Mouse (Mus musculus) gastrocnemius, adult 18-20 months (tissue): ENCODE data around the gene Tasp1. TPM values are rescaled to one million over a fixed set of nuclear protein-coding genes. Genes with fewer than 3 reads are reported as not detected.
A peak's percentile ranks its signal among the peaks of the same experiment; 100 is the strongest.
"Not testable (repeated sequence)": the region's sequence is repeated elsewhere in the genome, so short reads cannot be mapped to it uniquely, and the experiment has no call there.

Source experiments
- DNase-seq: peaks from one replicate; pipeline ENCODE4 v3.0.0; 2021; ENCODE audit warnings: low spot score
- total RNA-seq, 2 experiments: library from RNA; stranded (reverse); gene quantifications; 2 replicates each; pipeline ENCODE4 v1.2.3; 2021

Gene Tasp1
- total RNA-seq, 2 experiments from 2014 or later = 5.2 TPM

GRCm38 (mm10) chr2:140058125-140058524 lies 8.5 kb downstream of the Tasp1 start:
- no peak for DNase-seq

GRCm38 (mm10) chr2:140051607-140052126 lies 14.9 kb downstream of the Tasp1 start:
- DNase-seq = no peak

GRCm38 (mm10) chr2:140042522-140043131 lies 24.0 kb downstream of the Tasp1 start:
- no peak for DNase-seq

- no peak for DNase-seq
Observed at GRCm38 (mm10) chr2:140042081-140042480, 24.5 kb downstream of the Tasp1 start.

GRCm38 (mm10) chr2:140037459-140037858 lies 29.1 kb downstream of the Tasp1 start:
- DNase-seq = no peak

- DNase-seq = no peak
Observed at GRCm38 (mm10) chr2:140036854-140037253, 29.8 kb downstream of the Tasp1 start.

- no peak for DNase-seq
Observed at GRCm38 (mm10) chr2:140024937-140025336, 41.7 kb downstream of the Tasp1 start.

- no peak for DNase-seq
Observed at GRCm38 (mm10) chr2:140007406-140007805, 59.2 kb downstream of the Tasp1 start.

- DNase-seq = no peak
Observed at GRCm38 (mm10) chr2:139998170-139998569, 68.4 kb downstream of the Tasp1 start.

- not testable (repeated sequence) for DNase-seq
Observed at GRCm38 (mm10) chr2:139989907-139990306, 76.7 kb downstream of the Tasp1 start.

- DNase-seq = no peak
Observed at GRCm38 (mm10) chr2:139967451-139967850, 99.2 kb downstream of the Tasp1 start.

- peak; percentile 34 for DNase-seq
Observed at GRCm38 (mm10) chr2:139966288-139966687, 100.3 kb downstream of the Tasp1 start.

- no peak for DNase-seq
Observed at GRCm38 (mm10) chr2:139948843-139949242, 117.8 kb downstream of the Tasp1 start.

GRCm38 (mm10) chr2:139937581-139937980 lies 129.0 kb downstream of the Tasp1 start:
- no peak for DNase-seq

GRCm38 (mm10) chr2:139934577-139934976 lies 132.0 kb downstream of the Tasp1 start:
- DNase-seq = no peak

GRCm38 (mm10) chr2:139934033-139934572 lies 132.5 kb downstream of the Tasp1 start:
- no peak for DNase-seq

GRCm38 (mm10) chr2:139932211-139932610 lies 134.4 kb downstream of the Tasp1 start:
- DNase-seq = no peak

- DNase-seq = no peak
Observed at GRCm38 (mm10) chr2:139924937-139925336, 141.7 kb downstream of the Tasp1 start.

- not testable (repeated sequence) for DNase-seq
Observed at GRCm38 (mm10) chr2:139921395-139921794, 145.2 kb downstream of the Tasp1 start.

GRCm38 (mm10) chr2:139919757-139920156 lies 146.8 kb downstream of the Tasp1 start:
- peak; percentile 40 for DNase-seq

GRCm38 (mm10) chr2:139906441-139907157 lies 160.0 kb downstream of the Tasp1 start:
- no peak for DNase-seq

- no peak for DNase-seq
Observed at GRCm38 (mm10) chr2:139891405-139892089, 175.1 kb downstream of the Tasp1 start.
